Mouse (Mus musculus) thymus, adult 2 months (tissue): ENCODE measurements around the gene Trim37.

ENCODE experiments used
- CTCF ChIP-seq: fragments of 200-500 bp; IDR thresholded peaks from 2 replicates; pipeline ENCODE4 v1.5.1; 2012; ENCODE audit warnings: mild to moderate bottlenecking, control low read depth, low read length, moderate library complexity, borderline replicate concordance; ENCODE audit not compliant: control insufficient read depth, poor library complexity, insufficient read depth; ENCODE audit errors: extremely low read depth
- POLR2A ChIP-seq: fragments of 200-500 bp; IDR thresholded peaks from 2 replicates; pipeline ENCODE4 v1.6.1; 2012; ENCODE audit warnings: mild to moderate bottlenecking, low read length, control low read depth, moderate library complexity; ENCODE audit not compliant: control insufficient read depth, poor library complexity, insufficient read depth; ENCODE audit errors: extremely low read depth

DNA sequence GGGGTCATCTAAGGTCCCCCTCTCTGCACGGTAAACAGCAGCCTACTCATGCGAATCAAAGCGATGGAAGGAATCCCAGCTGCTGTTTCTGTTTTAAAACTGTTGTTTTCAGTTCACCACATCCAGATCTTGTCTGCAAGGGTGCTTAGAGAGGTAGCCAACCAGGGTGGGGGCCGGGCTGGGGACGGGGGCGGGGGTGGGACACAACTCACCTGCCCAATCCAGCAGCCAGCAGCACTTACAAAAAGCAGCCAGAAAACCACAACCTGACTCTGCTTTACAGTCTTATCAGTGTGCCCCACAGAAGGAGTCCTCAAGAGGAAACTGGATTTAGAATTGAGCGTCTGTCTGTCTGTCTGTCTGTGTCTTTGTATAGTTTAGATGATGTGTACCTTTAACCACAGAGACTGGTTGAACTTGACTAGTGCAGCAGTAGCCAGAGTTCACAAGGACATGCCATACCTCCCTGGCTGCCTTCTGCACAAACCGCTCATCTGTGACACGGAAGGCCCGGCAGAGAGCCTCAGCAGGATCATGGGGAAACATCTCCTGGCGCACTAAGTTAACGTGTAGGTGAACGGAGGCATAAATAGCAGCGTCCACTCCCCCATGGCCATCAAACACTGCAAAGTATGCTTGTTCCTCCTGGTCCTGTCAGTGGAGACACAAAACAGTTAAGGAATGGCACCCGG, 113.4 kb downstream of the Trim37 start:
- TF ChIP-seq CTCF, result no peak
- TF ChIP-seq POLR2A, result no peak
